Mouse (Mus musculus): ENCODE data around the gene Nipal4. TPM values are rescaled to one million over a fixed set of nuclear protein-coding genes. Genes with fewer than 3 reads are reported as not detected.

Gene Nipal4
- total RNA-seq, 2 experiments from 2014 or later = 1.9 to 2.5 TPM

DNA sequence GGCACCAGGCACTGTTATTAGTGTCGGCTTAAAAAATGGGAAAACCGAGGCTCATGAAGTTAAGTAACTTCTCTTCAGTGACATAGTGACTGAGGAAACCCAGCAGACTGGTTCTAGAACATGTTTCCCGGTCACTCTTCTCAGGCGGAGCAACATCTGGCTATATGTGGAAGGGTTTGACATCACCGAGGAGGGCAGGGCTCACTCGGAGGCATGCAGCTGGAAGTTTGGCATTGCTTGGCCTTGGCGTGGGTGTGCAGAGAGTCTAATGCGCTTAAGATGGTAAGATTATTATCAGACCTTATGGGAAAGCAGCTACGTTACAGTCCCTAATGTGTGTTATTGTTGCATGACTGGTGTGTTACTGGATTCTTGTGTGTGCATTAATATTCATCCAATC lies 5.8 kb upstream of the Nipal4 start:
- no peak for DNase-seq (ENCODE audit: low spot score in 2 of 2)
- intact Hi-C loops (cut with DNase I) = no loop called here

DNA sequence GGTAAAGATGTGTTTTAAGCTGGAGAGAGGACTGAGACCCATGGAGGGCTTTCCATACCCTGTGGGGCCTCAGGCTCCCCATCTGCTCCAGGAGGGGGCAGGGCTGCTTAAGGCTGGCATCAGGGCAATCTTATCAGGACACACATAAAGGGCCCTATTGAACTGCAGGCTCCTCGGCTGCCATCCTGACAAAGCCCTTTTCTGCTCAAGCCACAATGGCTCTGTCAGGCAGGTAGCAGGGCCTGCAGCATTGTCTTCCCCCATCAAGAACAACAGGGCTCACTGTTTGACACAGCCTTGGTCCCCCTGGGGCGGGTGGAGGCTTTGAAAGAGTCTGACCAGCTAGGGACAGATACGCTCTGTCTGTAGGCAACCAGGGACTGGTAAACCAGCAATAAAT lies 3.6 kb upstream of the Nipal4 start:
- intact Hi-C loops (cut with DNase I) = no loop called here
- DNase-seq (ENCODE audit: low spot score in 2 of 2) = no peak

DNA sequence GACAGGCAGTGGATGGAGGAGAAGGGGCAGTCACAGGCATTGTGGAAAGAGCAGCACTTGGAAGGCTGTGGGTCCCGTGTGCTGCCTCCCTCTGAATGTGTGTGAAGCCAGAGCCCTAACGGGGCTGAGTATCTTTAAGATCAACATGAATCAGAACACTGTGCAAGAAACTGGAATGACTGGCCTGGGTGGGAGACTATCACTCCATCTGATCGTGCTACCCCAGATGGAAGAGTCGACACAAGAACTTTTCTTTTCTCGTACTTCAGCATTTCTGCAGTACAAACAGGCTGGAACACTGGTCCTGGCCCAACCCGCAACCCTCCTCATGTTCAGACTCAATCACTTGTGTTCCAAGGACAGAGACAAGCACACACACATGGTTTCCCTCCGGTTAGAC lies 2.2 kb upstream of the Nipal4 start:
- intact Hi-C loops (cut with DNase I) = no loop called here
- DNase-seq (ENCODE audit: low spot score in 2 of 2) = no peak

DNA sequence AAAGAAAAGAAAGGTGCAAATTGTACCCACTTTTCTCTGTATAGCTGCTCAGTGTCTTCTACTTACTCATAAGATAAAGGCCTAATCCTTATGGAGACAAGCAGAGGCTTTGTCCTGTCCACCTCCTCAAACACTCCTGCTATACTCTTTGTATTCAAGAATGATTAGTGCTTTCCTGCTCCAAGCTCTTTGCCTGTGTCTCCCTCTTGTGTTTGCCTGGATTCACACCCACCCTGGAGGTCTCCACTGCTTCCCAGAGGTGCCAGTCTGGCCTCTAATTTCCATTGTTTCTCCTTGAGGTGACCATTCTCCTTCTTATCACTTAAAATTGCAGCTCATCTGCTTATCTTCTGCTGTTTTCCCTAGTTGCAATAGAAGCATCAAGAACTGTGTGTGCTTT lies 8.8 kb downstream of the Nipal4 start:
- no peak for DNase-seq (ENCODE audit: low spot score in 2 of 2)
- intact Hi-C loops (cut with DNase I) = no loop called here

DNA sequence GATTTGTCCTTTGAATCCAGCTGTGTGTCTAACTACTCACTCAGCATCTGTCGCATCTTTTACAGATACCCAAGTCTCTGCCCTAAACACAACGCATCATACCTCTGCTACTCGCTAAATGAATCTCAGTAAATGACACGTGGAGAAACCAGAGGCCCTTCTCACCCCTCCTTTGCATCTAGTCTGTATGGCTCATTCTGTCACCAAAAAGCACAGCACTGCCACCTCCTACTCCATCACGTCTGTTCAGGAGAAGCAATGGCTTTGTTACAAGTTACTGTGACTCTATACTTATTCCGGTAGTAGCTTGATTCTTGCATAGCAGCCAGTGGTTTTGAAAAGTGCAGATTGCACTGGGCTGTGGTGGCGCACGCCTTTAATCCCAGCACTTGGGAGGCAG lies 9.4 kb downstream of the Nipal4 start:
- intact Hi-C loops (cut with DNase I) = no loop called here
- peak in 1 of 2 experiments; percentile 36 for DNase-seq (ENCODE audit: low spot score in 2 of 2)

DNA sequence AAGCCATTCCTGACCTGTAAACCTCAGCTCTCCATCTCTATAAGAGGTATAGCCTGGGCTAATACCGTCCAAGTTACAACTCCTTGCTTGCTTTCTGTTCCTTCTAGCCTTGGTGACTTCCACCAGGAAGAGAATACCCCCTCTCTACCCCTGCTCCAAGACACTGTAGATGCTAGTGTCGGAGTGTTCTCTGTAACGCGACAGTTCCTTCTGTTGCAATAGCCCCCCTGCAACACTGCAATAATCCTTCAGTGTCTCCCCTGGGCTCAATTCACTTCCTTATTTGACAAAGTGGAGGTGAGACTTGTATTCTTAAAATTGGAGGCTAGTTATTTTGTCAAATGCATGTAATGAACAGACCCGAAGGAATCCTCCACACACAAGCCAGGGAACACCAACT lies 19.7 kb downstream of the Nipal4 start:
- DNase-seq (ENCODE audit: low spot score in 2 of 2) = no peak
- intact Hi-C loops (cut with DNase I) = no loop called here

DNA sequence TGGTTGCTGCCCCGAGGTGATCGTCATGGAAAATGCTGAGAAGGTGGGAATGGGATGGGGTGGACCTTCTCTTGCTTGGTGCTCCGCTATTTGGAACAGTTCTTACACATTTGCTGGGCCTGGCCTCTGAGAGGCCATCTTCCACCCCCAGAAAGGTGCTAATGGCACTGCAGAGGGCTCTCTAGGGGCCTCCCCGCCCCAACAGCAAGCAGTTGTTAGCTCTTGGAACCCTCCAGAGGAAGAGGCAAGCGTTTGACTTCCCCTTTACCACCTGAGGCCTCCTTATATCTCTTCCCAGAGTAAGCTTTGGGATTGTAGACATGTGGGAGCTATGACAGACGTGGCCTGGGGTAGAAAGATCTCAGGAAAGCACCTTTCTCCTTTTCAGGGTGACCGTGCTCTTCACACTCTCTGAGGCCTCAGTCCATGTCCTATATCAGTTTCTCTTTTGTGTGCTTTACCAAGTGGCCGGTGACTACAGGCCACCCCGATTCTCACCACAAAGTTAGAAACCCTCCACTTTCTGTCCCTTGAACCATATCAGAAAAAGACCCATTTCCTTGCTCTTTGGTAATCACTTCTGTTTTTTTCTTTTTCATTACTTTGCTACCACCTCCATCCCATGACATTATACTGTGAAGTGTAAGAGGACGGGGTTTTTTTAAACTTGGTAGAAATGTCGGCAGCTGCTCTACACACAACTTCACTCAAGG lies 21.0 kb downstream of the Nipal4 start:
- intact Hi-C loops (cut with DNase I) = no loop called here

DNA sequence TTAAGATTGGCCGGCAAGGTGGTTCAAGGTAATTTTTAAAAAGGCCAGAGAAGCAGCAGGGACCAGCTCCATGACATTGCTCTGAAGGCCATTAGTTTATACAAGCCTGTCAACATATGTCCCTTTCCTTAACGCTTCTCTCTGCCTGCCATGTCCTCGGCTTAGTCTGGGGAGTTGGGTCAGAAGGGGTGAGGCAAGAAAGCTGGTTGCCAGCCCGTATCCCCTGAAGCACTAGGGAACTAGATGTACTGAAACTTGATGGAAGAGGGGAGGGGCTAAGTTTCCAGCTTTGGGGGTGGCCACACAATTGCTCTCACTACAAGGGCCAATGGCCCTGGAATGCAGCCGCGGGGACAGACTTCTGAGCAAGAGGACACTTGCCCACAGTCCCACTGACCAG lies 23.0 kb downstream of the Nipal4 start:
- intact Hi-C loops (cut with DNase I) = no loop called here
- no peak for DNase-seq (ENCODE audit: low spot score in 2 of 2)

More for the DNA sequence above, 21.0 kb downstream of the Nipal4 start:
- no peak for DNase-seq (ENCODE audit: low spot score in 2 of 2)

DNA sequence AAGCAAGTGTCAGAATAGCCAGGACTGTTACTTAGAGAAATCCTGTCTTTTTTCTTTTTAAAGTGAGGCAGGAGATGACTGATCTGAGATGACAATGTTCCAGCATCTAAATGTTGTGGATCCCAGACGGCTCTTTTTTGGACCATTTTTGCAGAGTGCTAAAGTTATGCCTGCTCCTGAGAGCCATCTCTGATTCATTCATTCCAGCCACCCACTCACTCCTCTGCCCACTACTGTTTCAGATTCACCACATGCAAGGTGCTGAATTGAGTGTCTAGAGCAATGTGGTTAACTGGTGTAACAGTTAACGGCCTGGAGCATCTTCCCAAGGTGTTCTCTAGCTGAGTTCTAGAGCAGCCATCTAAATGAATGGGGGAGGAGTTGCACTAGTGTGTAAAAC lies 31.4 kb downstream of the Nipal4 start:
- intact Hi-C loops (cut with DNase I) = loop anchor here (5.0 kb wide), 2 partner anchors 82 to 193 kb away; partner anchors contain the start of gene Lsm11
- DNase-seq (ENCODE audit: low spot score in 2 of 2) = peak; percentile 69 to 71

DNA sequence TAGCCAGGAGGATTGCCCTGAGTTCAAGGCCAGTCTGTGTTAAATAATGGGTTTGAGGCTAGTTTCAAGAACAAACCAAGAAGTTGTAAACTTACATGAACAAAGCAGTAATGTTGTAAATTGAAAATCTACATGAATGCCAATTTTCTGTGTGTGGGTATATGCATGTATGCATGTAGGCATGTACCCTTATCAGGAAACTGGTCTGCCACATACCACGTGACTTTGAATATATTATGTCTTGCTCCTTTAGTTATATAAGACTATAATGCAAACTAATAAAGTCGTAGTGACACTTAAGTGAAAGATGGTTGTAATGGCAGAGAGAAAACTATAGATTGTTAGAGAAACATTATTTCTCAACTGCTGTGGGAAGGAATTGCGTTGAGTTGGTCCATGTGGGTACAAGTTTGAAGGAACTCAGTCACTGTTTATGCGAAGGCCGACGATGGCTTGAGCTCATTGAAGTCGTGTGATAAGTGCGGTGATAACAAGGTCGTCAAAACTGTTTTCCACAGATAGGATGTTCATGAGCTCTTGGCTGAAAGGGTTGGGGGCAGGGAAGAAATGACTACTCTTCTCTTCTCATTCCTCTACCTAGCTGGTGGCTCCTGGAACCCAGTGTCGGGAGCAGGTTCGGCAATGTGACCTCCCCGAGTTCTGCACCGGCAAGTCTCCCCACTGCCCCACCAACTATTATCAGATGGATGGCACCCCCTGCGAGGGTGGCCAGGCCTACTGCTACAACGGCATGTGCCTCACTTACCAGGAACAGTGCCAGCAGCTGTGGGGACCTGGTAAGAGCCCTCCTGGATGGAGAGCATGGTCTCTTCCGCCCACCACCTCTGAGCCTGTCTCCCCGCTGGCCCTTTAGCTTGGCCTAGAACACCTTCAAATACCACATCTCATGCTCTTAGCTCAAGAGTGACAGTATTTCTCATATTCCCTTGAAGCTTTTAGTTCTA lies 35.0 kb downstream of the Nipal4 start:
- no peak for DNase-seq (ENCODE audit: low spot score in 2 of 2)
- intact Hi-C loops (cut with DNase I) = loop anchor here (5.0 kb wide), 1 partner anchor 189 kb away; the partner anchor contains the start of gene Lsm11

DNA sequence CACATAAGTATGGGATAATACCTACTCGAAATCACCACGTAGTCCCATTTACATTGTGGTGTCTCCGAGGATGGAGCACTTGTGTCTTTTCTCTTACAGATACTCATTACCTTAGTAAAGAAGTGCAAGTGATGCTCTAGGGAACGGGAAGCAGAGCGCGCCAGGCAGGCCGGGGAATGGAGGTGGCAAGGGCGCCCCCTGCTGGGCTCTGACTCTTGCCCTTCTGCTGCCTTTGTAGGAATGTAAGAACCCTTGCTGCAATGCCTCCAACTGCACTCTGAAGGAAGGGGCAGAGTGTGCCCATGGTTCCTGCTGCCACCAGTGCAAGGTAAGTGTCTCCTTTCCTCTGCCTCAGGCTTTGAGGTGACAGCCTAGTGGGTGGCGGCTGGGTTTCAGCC lies 37.8 kb downstream of the Nipal4 start:
- intact Hi-C loops (cut with DNase I) = loop anchor here (5.0 kb wide), 1 partner anchor 71 kb away; the partner anchor contains the start of gene Adam19

DNA sequence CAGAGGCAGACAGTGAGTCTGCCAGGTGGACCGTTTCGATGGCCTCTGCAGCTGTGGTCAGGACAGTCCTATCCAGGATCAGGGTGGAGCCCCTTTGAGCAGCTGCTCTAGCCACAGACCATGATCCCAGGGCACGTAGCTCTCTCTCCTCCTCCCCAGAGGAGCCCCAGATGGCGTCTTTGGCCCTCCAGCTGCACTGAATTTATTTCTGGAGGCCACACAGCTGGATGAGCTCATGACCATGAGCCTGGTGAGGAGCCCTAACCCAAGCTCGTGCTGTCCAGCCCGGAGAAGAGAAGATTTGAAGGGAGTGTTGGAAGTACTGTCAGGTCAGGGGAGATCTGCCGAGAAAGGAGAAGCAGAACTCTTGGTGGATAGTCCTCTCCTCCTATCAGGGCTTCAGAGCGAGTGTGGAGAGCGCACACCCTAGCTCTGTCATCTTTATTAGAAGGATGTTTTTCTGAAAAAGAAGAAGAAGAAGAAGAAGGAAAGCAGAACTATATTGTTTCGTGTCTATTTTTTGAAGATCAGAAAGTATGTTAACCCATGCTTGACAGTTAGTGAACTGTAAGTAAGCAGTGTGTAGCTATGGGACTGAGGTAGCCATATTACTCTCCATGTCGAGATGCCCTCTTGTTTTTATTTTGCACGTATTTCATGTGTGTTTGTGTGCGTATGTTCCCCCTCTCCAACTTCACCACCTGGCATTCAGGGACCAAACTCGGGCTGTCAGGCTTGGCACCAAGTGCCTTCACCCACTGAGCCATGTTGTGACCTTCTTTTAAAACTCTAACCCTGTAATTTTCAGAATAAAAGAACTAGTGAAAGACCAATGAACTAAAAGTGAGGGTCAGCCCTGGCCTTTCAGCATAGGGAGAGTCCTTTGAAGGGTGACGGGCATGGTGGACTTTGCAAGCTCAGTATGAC lies 38.4 kb downstream of the Nipal4 start:
- intact Hi-C loops (cut with DNase I) = loop anchor here (5.0 kb wide), 1 partner anchor 71 kb away; the partner anchor contains the start of gene Adam19
- DNase-seq (ENCODE audit: low spot score in 2 of 2) = no peak

More for the DNA sequence above, 37.8 kb downstream of the Nipal4 start:
- peak; percentile 34 to 62 for DNase-seq (ENCODE audit: low spot score in 2 of 2)

DNA sequence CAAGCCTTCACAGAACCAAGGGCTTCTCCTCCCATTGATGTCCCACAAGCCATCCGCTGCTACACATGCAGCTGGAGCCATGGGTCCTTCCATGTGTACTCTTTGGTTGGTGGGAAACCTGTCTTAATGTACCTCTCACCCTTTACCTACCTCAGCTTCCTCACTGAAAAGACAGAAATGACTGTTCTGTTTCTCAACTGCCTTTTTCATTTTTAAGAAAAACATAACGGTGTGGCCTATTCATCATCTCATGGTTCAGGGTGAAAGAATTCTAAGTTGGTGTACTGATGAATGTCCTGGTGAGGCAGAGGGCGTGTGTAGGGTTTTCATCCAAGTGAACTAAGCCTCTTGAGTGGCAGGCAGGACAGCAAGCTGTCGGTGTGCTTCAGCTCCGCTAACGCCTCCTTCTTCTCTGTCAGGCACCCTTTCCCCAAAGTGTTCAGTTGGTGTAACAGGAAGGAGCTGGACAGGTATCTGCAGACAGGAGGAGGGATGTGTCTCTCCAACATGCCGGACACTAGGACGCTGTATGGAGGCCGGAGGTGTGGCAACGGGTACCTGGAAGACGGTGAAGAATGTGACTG lies 39.4 kb downstream of the Nipal4 start:
- intact Hi-C loops (cut with DNase I) = loop anchor here (5.0 kb wide), 1 partner anchor 70 kb away; the partner anchor contains the start of gene Adam19
- DNase-seq (ENCODE audit: low spot score in 2 of 2) = no peak

DNA sequence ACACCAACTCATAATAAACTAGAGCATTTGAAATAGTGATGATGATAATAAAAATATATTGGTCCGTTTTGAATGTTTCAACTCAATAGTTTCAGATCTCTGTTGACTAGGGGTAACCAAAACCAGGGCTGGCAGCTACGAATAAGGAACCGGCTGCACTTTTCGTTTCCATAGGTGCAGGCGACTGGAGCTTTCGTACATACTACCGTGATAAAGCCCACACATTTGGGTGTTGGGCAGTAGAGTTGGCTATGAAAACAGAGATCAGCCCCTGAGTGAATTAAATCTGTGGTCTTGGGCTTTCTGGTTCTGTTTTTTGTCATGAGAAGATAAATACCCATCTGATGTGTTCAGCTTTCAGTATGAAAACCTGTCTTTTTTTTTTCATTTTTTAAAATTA lies 40.0 kb downstream of the Nipal4 start:
- intact Hi-C loops (cut with DNase I) = loop anchor here (5.0 kb wide), 1 partner anchor 69 kb away; the partner anchor contains the start of gene Adam19
- no peak for DNase-seq (ENCODE audit: low spot score in 2 of 2)

DNA sequence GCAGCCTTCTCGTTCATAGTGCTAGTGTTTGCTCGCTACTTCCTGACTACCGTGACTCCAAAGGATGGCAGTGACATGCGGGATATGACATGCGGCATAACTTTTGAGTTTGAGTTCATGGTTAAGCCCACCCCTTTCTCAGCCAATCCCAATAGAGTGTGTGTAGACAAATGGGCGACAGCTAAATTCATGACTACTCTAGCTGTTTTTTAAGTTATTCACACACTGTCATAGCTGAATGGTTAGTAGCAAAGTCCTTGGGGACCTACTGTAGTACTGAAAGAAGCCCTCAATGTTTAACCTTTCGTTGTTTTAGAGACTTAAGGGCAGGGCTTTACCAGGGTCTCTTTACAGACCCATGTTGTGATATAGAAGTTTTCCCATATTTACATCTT lies 40.5 kb downstream of the Nipal4 start:
- DNase-seq (ENCODE audit: low spot score in 2 of 2) = no peak
- intact Hi-C loops (cut with DNase I) = loop anchor here (5.0 kb wide), 1 partner anchor 69 kb away; the partner anchor contains the start of gene Adam19

DNA sequence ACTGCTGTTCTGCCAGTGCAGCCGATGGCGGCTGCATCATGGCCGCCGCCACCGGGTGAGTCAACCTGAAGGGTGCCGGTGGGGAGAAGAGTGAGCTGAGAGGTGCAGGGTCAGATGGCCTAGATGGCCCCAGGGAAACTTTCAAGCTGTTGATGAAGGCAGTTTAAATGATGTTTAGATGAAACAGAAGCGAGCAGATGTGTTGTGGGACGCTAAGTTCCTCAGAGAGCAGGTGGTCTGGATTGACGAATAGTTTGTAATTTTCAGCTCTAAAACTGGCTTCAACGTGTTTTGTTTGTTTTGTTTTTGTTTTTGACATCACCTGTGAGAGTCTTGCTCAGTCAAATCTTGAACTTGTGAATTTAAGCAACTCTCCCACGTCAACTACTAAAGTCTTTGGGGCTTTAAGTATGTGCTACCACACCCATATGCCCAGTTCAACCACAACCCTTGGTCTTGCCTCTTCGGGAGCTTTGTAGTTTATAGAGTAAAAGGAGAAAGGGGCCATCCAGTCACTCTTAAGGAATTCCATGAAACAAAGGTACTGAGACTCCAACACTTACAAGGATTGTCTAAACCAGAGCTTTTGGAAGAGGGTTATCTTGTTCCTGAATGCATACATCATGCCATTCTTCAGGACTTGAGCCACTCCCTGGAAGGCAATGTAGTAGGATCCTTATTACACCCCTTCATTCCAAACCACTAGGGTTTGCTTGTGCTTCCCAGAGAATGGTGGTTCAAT lies 41.0 kb downstream of the Nipal4 start:
- DNase-seq (ENCODE audit: low spot score in 2 of 2) = no peak
- intact Hi-C loops (cut with DNase I) = loop anchor here (5.0 kb wide), 1 partner anchor 68 kb away; the partner anchor contains the start of gene Adam19

DNA sequence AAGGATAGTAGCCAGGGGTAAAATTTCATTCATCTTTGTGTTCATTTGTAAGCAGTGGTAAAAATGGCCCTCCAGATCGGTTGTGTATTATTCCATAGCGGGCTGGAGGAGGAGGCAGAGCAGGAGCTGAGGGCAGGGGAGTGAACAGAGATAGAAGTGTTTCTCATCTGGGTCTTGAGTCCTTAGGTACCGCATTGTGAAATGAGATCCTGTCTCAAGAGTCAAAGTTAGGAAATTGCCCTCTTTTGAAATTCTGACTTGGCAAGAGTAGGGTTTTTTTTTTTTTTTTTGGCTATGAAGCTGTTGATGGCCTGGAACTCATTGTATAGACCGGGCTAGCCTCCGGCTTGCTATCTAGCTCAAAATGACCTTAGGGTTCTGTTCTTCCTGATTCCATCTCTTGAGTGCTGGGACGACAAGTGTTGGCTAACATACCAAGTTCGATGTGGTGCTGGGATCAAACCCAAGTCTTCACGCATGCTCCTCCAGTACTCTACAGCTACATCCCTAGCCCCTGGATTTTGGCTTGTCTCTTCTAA lies 42.9 kb downstream of the Nipal4 start:
- DNase-seq (ENCODE audit: low spot score in 2 of 2) = no peak
- intact Hi-C loops (cut with DNase I) = no loop called here

DNA sequence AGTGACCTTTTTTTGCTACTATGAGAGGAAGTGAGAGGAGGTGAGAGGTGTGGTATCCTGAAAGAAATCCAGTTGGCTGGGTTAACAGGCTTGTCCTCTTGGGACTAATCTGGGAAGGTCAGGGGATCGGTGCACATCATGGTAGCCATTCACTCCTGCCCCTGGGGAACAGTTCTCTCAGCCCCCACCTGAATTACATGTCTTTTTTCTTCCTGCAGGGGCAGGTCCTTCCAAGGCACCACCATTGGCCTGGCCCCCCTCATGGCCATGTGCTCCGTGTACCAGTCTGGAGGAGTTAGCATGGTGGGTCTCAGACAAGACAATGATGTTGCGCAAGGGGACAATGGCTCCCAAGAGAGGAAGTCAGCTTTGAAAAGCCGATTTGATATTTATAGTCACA lies 43.4 kb downstream of the Nipal4 start:
- intact Hi-C loops (cut with DNase I) = no loop called here

More for the DNA sequence above, 43.4 kb downstream of the Nipal4 start:
- no peak for DNase-seq (ENCODE audit: low spot score in 2 of 2)

Measured in left cerebral cortex, postnatal 36 days (tissue).